Mouse (Mus musculus) myocyte (in vitro differentiated cells): ENCODE measurements around the gene Crb2.

Source experiments
- E2F4 ChIP-seq: IDR thresholded peaks from one replicate; pipeline ENCODE4 v1.6.1; 2011; ENCODE audit warnings: mild to moderate bottlenecking, control low read depth, moderate library complexity; ENCODE audit not compliant: insufficient read depth
- MAX ChIP-seq: IDR thresholded peaks from one replicate; pipeline ENCODE4 v1.6.1; 2011; ENCODE audit warnings: low read depth, mild to moderate bottlenecking, control low read depth
- MYOD1 ChIP-seq, 3 experiments: IDR thresholded peaks; one replicate each; pipeline ENCODE4 v1.6.1; 2011; ENCODE audit warnings: control low read depth in 2 of 3, low read depth in 2 of 3, mild to moderate bottlenecking in 2 of 3, moderate library complexity in 1 of 3; ENCODE audit not compliant: insufficient read length in 2 of 3, control insufficient read depth in 1 of 3
- POLR2A ChIP-seq: IDR thresholded peaks from one replicate; pipeline ENCODE4 v1.6.1; 2011; ENCODE audit warnings: low read depth, mild to moderate bottlenecking, control low read depth, moderate library complexity; ENCODE audit not compliant: insufficient read length
- POLR2AphosphoS2 ChIP-seq: IDR thresholded peaks from one replicate; pipeline ENCODE4 v1.6.1; 2011; ENCODE audit warnings: low read depth, control low read depth; ENCODE audit not compliant: insufficient read length
- TCF12 ChIP-seq: IDR thresholded peaks from one replicate; pipeline ENCODE4 v1.6.1; 2011; ENCODE audit warnings: mild to moderate bottlenecking, control low read depth; ENCODE audit not compliant: poor library complexity, insufficient read depth, severe bottlenecking

- TF ChIP-seq POLR2AphosphoS2 = no peak
- no peak for TF ChIP-seq POLR2A
- TF ChIP-seq MAX = no peak
- no peak for TF ChIP-seq E2F4
- TF ChIP-seq MYOD1 (IDR thresholded peaks at IDR 0.05; ENCODE audit: control insufficient read depth in 1 of 3, insufficient read length in 2 of 3, low read depth in 2 of 3) = no peak
- no peak for TF ChIP-seq TCF12
Measured at GRCm38 (mm10) chr2:37748442-37749066, 27.5 kb upstream of the Crb2 start.
